Mouse (Mus musculus) liver, adult 2 months (tissue): ENCODE data around the gene Tsfm.

ENCODE experiments used
- CTCF ChIP-seq: fragments of 200-500 bp; IDR thresholded peaks from 2 replicates; pipeline ENCODE4 v1.5.1; 2011; ENCODE audit warnings: low read depth, low read length, control low read depth
- POLR2A ChIP-seq: fragments of 200-500 bp; IDR thresholded peaks from 2 replicates; pipeline ENCODE4 v1.6.1; 2011; ENCODE audit warnings: low read length, control low read depth; ENCODE audit not compliant: insufficient read depth; ENCODE audit errors: extremely low read depth

DNA sequence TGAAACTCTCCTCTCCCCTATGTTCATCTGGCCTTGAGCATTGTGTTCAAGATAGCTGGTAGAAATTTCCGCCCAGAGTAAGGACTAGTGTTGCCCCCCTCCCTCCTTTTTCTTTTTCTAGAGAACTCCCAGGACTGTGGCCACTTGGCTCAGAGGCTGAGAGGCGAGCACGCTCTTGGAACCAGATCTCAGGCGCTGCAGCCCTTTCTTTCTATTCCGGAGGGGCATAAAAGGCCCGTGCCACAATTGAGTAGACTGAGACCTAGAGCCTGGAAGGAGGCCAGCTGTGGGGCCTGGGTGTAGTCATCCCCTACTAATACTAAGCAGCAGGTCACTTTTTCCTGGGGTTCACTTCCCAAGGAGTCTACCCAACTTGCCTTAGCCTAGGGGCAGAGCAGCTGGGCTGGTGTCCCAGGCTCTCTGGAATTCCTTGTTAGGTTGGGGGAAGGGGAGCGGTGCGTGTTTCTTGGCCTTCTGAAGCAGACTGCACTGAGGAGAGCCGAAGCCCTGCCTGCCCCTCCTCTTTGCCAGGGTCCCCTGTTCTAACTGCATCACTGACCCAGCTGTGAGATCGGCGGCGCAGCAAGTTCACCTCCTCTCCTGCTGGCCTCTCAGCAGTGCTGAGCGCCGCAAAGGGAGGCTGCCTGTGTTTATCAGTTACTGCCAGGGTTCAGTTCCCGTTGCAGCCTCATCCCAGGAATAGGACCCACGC is 50.3 kb downstream of the Tsfm start:
- TF ChIP-seq CTCF (no peak), POLR2A (no peak)
